Mouse (Mus musculus): ENCODE results near the gene Acot7. TPM values are rescaled to one million over a fixed set of nuclear protein-coding genes. Genes with fewer than 3 reads are reported as not detected.

The Acot7 gene
- polyA plus RNA-seq, 1 experiment from 2014 or later = 73.9 TPM

GRCm38 (mm10) chr4:152185510-152186204 lies 7.7 kb downstream of the Acot7 start:
- WGBS = 2% methylated on average over 19 of the region's 19 CpGs
- peak; percentile 69 for ATAC-seq (ENCODE audit: extremely low read depth, insufficient number of reproducible peaks, low FRiP score, low TSS enrichment)
- 0 out of 2 replicates have a peak, but pooled peaks cover 6% of the 10 kb centered on the region for H3K36me3 ChIP-seq
- peak overlapping the region; percentile 49 for H3K4me3 ChIP-seq
- H3K27me3 ChIP-seq (replicated peaks) = no peaks in the 10 kb centered on the region; the same call in 1 of the 2 replicates
- H3K9me3 ChIP-seq = no peaks in the 10 kb centered on the region
- peak overlapping the region; percentile 80 for H3K9ac ChIP-seq
- peak overlapping the region; percentile 72 for H3K4me2 ChIP-seq
- H3K27ac ChIP-seq (replicated peaks) = peak overlapping the region; percentile 98
- peaks cover 60% of the 10 kb centered on the region for H3K4me1 ChIP-seq

GRCm38 (mm10) chr4:152186205-152187082 lies 8.5 kb downstream of the Acot7 start:
- peak overlapping the region; percentile 49 for H3K4me3 ChIP-seq
- peak overlapping the region; percentile 80 for H3K9ac ChIP-seq
- no peak for ATAC-seq (ENCODE audit: extremely low read depth, insufficient number of reproducible peaks, low FRiP score, low TSS enrichment)
- H3K4me2 ChIP-seq = peak overlapping the region; percentile 72
- 19% methylated on average over 14 of the region's 14 CpGs for WGBS
- no peaks in the 10 kb centered on the region for H3K9me3 ChIP-seq
- H3K27ac ChIP-seq (replicated peaks) = peak overlapping the region; percentile 98
- H3K27me3 ChIP-seq (replicated peaks) = no peaks in the 10 kb centered on the region
- H3K36me3 ChIP-seq = 0 out of 2 replicates have a peak, but pooled peaks cover 6% of the 10 kb centered on the region
- peaks cover 67% of the 10 kb centered on the region for H3K4me1 ChIP-seq

- Histone ChIP-seq H3K4me2 (peak overlapping the region; percentile 72), H3K27me3 (replicated peaks) (no peaks in the 10 kb centered on the region), H3K4me1 (peaks cover 69% of the 10 kb centered on the region), H3K27ac (replicated peaks) (peak overlapping the region; percentile 98), H3K4me3 (peak overlapping the region; percentile 49), H3K9me3 (no peaks in the 10 kb centered on the region), H3K36me3 (0 out of 2 replicates have a peak, but pooled peaks cover 6% of the 10 kb centered on the region), H3K9ac (peak overlapping the region; percentile 25)
- ATAC-seq (ENCODE audit: extremely low read depth, insufficient number of reproducible peaks, low FRiP score, low TSS enrichment) = no peak
- WGBS = 74% methylated on average over 9 of the region's 9 CpGs
Observed at GRCm38 (mm10) chr4:152187142-152187541, 9.2 kb downstream of the Acot7 start.

GRCm38 (mm10) chr4:152188651-152189050 lies 10.7 kb downstream of the Acot7 start:
- H3K4me2 ChIP-seq = no peak overlapping the region
- H3K27me3 ChIP-seq (replicated peaks) = no peaks in the 10 kb centered on the region
- no peak overlapping the region for H3K4me3 ChIP-seq
- no peak overlapping the region for H3K9ac ChIP-seq
- H3K36me3 ChIP-seq = 0 out of 2 replicates have a peak, but pooled peaks cover 6% of the 10 kb centered on the region
- H3K9me3 ChIP-seq = no peaks in the 10 kb centered on the region
- WGBS = 89% methylated on average over 2 of the region's 2 CpGs
- H3K4me1 ChIP-seq = peaks cover 82% of the 10 kb centered on the region
- ATAC-seq (ENCODE audit: extremely low read depth, insufficient number of reproducible peaks, low FRiP score, low TSS enrichment) = no peak
- no peak overlapping the region for H3K27ac ChIP-seq (replicated peaks)

- no peaks in the 10 kb centered on the region for H3K27me3 ChIP-seq (replicated peaks)
- peaks cover 85% of the 10 kb centered on the region for H3K4me1 ChIP-seq
- WGBS = 84% methylated on average over 6 of the region's 6 CpGs
- no peak overlapping the region for H3K9ac ChIP-seq
- no peak for ATAC-seq (ENCODE audit: extremely low read depth, insufficient number of reproducible peaks, low FRiP score, low TSS enrichment)
- H3K4me3 ChIP-seq = no peak overlapping the region
- H3K36me3 ChIP-seq = 0 out of 2 replicates have a peak, but pooled peaks cover 6% of the 10 kb centered on the region
- no peaks in the 10 kb centered on the region for H3K9me3 ChIP-seq
- H3K4me2 ChIP-seq = no peak overlapping the region
- no peak overlapping the region for H3K27ac ChIP-seq (replicated peaks)
Observed at GRCm38 (mm10) chr4:152189071-152189470, 11.1 kb downstream of the Acot7 start.

GRCm38 (mm10) chr4:152189691-152190090 lies 11.8 kb downstream of the Acot7 start:
- Histone ChIP-seq H3K36me3 (0 out of 2 replicates have a peak, but pooled peaks cover 6% of the 10 kb centered on the region), H3K9me3 (no peaks in the 10 kb centered on the region), H3K4me1 (peaks cover 86% of the 10 kb centered on the region), H3K27me3 (replicated peaks) (no peaks in the 10 kb centered on the region), H3K4me3 (no peak overlapping the region), H3K4me2 (no peak overlapping the region), H3K9ac (peak overlapping the region; percentile 66; the same call in 1 of the 2 replicates), H3K27ac (replicated peaks) (peak overlapping the region; percentile 59)
- no peak for ATAC-seq (ENCODE audit: extremely low read depth, insufficient number of reproducible peaks, low FRiP score, low TSS enrichment)
- WGBS = 57% methylated on average over 4 of the region's 4 CpGs

GRCm38 (mm10) chr4:152190096-152190653 lies 12.2 kb downstream of the Acot7 start:
- Histone ChIP-seq H3K4me1 (peaks cover 81% of the 10 kb centered on the region), H3K9ac (peak overlapping the region; percentile 66; the same call in 1 of the 2 replicates), H3K27ac (replicated peaks) (peak overlapping the region; percentile 59), H3K9me3 (no peaks in the 10 kb centered on the region), H3K36me3 (0 out of 2 replicates have a peak, but pooled peaks cover 6% of the 10 kb centered on the region), H3K4me3 (no peak overlapping the region), H3K4me2 (peak overlapping the region; percentile 8; the same call in 1 of the 2 replicates), H3K27me3 (replicated peaks) (no peaks in the 10 kb centered on the region)
- WGBS = 64% methylated on average over 11 of the region's 11 CpGs
- ATAC-seq (ENCODE audit: extremely low read depth, insufficient number of reproducible peaks, low FRiP score, low TSS enrichment) = no peak

- peak overlapping the region; percentile 8; the same call in 1 of the 2 replicates for H3K4me2 ChIP-seq
- H3K9me3 ChIP-seq = no peaks in the 10 kb centered on the region
- ATAC-seq (ENCODE audit: extremely low read depth, insufficient number of reproducible peaks, low FRiP score, low TSS enrichment) = no peak
- 0 out of 2 replicates have a peak, but pooled peaks cover 6% of the 10 kb centered on the region for H3K36me3 ChIP-seq
- WGBS = 61% methylated on average over 5 of the region's 5 CpGs
- H3K4me1 ChIP-seq = peaks cover 76% of the 10 kb centered on the region
- H3K27me3 ChIP-seq (replicated peaks) = no peaks in the 10 kb centered on the region
- H3K27ac ChIP-seq (replicated peaks) = peak overlapping the region; percentile 59
- H3K4me3 ChIP-seq = no peak overlapping the region
- H3K9ac ChIP-seq = peak overlapping the region; percentile 63
Observed at GRCm38 (mm10) chr4:152190701-152191100, 12.8 kb downstream of the Acot7 start.

- 74% methylated on average over 4 of the region's 4 CpGs for WGBS
Observed at GRCm38 (mm10) chr4:152192569-152192968, 14.6 kb downstream of the Acot7 start.

GRCm38 (mm10) chr4:152194476-152195175 lies 16.7 kb downstream of the Acot7 start:
- Histone ChIP-seq H3K27ac (replicated peaks) (no peak overlapping the region), H3K4me3 (no peak overlapping the region), H3K36me3 (no peaks in the 10 kb centered on the region), H3K9ac (no peak overlapping the region), H3K4me1 (peaks cover 48% of the 10 kb centered on the region), H3K4me2 (no peak overlapping the region), H3K9me3 (no peaks in the 10 kb centered on the region), H3K27me3 (replicated peaks) (no peaks in the 10 kb centered on the region)
- WGBS = 81% methylated on average over 3 of the region's 3 CpGs
- no peak for ATAC-seq (ENCODE audit: extremely low read depth, insufficient number of reproducible peaks, low FRiP score, low TSS enrichment)

More at GRCm38 (mm10) chr4:152192569-152192968, 14.6 kb downstream of the Acot7 start:
- H3K9ac ChIP-seq = 0 out of 2 replicates have a peak overlapping the region, but pooled peaks have one; percentile 3
- no peaks in the 10 kb centered on the region for H3K27me3 ChIP-seq (replicated peaks)
- no peak for ATAC-seq (ENCODE audit: extremely low read depth, insufficient number of reproducible peaks, low FRiP score, low TSS enrichment)
- H3K4me3 ChIP-seq = no peak overlapping the region
- H3K4me1 ChIP-seq = peaks cover 62% of the 10 kb centered on the region
- H3K4me2 ChIP-seq = no peak overlapping the region
- 0 out of 2 replicates have a peak, but pooled peaks cover 6% of the 10 kb centered on the region for H3K36me3 ChIP-seq
- no peaks in the 10 kb centered on the region for H3K9me3 ChIP-seq
- peak overlapping the region; percentile 7; the same call in 1 of the 2 replicates for H3K27ac ChIP-seq (replicated peaks)

All from heart, embryonic 13.5 days (tissue).